Mouse (Mus musculus) natural killer cell, adult 2 months (primary cell): Measurements from ENCODE around the gene Hnrnpl.

ENCODE experiments used
- DNase-seq, 2 experiments: peaks; one replicate each; pipeline ENCODE4 v3.0.0; 2022; ENCODE audit warnings: low spot score in 2 of 2

Gene Hnrnpl

DNA sequence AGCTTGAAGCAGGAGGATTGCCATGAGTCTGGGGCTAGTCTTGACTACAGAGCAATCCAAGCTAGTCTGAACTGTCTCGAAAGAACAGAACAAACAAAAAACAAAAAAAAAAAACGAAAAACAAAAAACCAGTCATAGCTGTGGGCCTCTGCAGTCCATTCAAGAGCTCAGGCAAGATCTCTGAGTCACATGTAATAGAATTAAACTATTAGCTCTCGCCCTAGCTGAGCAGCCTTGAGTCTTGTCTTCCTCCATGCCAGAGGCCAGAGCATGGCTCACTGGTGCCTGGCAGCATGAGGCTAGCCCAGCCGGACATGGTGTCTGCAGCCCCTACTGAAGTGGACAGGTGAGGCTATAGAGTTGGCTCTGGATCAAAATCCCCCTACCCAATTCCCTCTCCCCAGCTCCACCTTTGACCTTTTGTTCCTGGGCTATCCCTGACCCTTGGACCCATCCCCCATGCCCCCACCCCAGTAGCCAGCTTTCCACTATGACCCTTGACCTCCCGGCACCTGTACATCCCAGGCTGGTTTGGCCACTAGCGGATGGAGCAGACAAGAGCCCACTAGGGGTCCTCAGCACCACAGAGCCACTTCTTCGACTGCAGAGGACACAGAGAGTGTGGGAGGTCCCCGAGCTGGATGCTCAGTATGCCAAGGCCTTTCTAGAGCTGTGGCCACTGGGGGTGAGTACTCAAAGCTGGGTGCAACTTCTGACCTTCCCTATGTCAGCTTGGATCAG, 18.1 kb upstream of the Hnrnpl start:
- no peak for DNase-seq

DNA sequence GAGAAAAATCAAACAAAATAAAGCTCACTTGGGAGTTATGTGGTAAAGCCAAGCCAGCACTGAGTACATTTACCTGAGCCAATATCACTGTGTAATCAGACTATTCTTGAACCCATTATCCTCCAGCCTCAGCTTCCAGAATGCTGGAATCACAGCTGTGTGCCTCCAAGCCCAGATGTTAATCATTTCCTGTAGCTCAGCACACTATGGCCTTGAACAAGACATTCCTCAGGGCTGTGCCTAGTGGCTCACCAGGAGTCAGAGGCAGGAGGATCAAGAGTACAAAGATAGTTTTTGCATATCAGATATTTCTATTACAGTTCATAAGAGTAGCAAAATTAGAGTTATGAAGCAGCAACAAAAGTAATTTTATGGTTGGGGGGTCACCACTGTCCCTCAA, 16.6 kb upstream of the Hnrnpl start:
- no peak for DNase-seq

DNA sequence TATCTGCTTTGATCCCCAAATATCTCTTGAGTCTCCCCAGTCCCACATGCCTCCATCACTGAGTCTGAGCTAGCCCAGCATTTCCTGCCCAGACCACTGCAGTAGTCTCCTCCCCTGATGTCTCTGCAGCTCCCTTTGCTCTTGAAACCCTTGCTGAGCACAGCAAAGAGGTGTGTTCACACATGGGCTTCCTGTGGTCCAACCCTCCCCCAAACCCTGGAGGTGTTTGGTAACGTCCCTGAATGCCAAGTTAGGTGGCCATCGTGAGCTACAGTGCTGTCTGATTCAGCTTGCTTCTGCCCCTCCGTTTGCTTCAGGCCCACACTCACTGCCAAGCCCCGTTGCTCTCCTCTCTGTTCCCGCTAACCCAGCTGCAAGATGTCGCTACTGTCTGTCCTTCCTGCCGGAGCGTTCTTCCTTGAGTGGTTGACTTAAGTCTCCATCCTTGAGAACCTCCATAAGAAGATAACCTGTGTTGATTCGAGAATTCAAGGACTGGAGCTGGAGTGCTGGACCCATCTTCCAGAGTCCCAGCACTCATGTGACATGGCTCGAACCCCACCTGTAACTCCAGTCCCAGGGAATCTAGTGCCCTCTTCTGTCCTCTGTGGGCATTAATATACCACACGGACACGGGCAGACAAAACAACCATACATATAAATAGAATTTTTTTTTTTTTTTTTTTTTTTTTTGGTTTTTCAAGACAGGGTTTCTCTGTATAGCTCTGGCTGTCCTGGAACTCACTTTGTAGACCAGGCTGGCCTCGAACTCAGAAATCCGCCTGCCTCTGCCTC, 15.8 kb upstream of the Hnrnpl start:
- DNase-seq = peak; percentile 80 to 89

DNA sequence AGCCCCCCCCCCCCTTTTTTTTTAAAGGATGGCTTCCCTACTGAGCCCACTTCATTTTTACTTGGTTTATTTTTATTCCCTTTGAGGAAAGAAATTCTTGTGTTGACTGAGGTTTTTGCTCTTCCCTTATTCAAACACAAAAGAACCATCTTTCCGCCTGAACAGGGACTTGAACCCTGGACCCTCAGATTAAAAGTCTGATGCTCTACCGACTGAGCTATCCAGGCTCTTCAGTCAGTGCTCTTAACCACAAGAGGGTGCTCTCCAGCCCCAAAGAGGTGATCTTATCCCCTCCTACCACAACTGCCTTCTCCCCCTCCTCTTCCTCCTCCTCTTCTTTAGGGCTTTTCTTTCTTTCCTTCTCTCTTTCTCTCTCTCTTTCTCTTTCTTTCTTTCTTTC, 14.5 kb upstream of the Hnrnpl start:
- no peak for DNase-seq

DNA sequence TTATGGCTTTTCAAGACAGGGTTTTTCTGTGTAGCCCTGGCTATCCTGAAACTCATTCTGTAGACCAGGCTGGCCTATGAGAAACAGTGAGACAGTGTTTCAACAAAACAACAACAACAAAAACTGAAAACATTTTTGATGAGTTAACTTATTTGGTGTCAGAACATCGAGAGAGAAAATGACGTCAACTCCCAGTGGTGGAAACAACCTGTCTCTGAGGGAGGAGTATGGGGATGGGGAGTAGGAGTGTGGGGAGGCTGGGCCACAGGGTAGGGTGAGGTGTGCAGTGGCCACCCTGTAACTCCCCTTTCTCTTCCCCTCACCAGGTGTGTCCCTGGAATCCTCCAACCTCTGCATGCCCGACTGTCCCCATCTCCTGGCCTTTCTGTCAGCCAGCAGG, 13.8 kb upstream of the Hnrnpl start:
- DNase-seq = no peak

DNA sequence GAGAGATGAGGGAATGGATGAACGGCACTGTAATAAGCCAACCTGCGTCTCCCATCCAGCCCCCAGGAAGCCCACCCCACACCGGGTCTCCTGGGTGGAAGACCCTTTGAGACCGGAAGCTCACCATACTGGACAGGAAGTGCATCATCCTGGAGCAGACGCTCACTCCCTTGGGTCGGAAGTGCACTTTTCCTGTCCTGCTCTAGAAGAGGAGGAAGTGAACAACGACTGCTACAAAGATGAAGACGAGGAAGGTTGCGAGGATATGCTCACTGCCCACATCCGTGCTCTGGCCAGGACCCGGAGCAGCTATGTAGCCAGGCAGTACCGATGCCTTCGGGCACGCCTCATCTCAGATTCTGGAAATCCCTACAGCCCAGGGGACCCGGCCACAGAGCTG, 12.5 kb upstream of the Hnrnpl start:
- no peak for DNase-seq

DNA sequence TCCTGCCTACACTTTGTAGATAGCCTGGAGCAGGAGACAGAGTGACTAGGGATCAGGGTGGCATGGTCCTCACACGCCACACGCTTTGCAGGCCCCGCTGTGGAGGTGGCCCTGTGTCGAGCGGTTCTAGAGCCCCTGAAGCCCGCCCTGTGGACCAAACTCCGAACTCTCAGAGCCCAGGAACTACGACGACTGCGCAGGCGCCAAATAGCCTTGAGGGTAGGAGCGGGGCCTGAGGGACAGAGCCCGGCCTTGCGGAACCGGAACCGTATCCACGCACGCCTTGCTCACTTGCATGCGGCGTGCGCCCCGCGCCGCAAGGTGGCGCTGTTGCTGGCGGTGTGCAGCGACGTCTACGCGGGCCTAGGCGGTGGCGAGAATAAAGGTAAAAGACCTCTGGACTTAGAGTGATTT, 11.8 kb upstream of the Hnrnpl start:
- DNase-seq = peak; percentile 72 to 81

DNA sequence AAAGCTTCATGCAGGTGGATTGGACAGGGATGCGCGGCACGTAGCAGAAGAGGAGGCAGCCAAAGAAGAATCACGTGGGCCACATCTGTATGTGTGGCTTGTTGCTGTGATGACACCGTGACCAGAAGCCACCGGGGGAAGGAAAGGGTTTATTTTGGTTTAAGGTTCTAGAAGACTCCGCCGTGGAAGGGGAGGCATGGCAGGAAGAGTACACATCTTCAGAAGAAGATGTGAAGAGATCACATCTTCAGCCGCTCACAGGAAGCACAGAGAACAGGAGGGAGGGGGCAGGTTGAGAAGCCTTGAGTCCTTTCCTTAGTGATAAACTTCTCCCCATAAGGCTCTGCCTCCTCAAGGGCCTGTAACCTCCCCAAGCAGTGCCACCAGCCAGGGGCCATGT, 8.3 kb upstream of the Hnrnpl start:
- DNase-seq = no peak

DNA sequence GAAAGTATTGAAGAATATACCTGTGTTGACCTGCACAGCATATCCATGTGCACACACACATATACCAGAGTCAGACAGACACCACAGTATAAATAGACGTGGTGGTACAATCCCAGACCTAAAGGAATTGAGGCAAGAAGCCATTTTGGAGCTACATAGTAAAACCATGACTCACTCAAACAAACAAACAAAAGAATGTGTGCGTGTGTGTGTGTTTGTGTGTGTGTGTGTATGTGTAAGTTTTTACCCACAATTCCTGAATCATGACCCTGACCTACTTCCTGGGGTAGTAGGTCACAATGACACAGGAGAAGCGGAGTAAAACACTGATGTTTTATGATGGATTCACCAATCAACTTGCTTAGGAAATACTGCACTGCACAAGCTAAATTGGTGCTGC, 6.9 kb upstream of the Hnrnpl start:
- no peak for DNase-seq

DNA sequence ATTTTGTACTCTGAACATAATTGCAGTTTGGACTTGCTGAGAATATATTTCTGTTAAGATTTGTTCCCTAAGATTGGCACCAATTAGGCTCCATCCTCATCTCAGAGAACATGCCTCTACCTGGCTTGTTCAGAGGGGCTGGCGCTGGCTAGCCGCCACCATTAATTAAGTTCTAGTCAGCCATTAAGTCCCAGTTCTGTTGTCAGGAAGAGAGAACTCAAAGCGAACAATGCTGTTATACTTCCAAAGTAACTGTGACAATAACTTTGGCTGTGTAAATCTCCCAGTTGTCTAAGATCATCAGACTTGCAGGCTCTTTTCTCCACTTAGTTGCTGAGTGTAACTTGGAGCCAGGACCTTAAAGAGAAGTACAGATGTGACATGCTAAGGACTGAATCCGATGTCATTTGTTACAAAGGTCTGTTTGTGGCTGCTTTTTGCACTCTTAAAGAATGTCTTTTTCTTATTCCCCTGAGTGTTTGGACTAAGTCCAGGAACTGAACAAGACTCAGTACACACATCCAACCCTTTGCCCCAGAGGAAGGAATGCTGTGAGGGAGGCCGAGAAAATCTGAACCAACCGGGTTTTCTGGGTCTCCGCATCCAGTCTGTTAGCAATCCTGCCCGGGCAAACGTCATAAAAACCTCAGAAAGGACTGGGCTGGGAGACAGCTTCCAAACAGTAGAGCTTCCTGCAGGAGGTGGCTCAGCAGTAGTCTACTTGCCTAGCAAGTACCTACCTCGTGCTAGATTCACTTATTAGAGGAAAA, 6.3 kb upstream of the Hnrnpl start:
- DNase-seq = no peak

DNA sequence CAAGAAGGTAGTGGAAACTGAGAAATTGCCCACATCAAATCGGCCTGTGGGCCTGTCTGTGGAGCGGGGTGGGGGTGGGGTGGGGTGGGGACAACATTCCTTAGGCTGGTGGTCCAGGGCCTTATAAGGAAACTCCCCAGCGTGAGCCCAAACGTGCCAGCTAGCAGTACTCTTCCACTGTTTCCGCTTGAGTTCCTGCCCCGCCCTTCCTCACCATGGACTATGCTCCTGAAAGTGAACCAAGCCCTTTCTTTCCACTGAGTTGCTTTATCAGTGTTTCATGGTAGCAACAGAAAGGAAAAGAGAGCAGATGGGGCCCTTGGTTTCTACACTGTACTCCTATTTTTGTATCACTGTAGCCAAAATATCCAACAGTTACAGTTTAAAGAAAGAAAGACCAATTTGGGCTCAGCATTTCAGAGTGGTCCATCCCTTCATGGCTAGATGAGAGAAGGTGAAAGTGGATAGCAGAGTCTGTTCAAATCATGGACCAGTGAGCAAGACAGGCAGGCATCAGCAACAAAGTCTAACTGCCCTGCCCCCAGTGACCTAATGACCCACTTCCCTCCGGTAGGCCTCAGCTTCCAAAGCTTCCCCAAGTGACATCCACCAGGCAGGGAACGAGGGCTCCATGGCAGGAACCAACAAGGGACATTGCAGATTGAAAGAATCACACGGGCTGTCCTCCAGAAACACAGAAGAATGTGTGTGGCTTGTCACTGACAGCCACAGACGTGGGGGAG, 5.3 kb upstream of the Hnrnpl start:
- DNase-seq = no peak

DNA sequence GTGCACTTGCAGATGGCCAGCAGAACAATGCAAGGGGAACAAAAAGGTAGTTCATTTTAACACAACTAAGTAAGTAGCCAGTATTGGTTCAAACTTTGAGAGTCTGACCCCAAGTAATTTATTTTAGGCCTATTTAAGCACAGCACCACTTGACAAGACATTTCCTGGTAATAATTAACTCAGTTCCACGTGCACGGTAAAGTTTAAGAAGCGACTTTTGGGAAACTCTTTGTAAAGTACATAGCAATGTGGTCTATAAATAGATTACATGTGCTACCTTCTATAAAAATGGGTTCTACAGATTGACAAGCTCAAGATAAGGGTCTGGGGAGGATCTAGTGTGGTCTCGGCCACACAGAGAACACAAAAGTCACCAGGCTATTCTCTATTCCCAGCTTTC, 4.6 kb upstream of the Hnrnpl start:
- no peak for DNase-seq

DNA sequence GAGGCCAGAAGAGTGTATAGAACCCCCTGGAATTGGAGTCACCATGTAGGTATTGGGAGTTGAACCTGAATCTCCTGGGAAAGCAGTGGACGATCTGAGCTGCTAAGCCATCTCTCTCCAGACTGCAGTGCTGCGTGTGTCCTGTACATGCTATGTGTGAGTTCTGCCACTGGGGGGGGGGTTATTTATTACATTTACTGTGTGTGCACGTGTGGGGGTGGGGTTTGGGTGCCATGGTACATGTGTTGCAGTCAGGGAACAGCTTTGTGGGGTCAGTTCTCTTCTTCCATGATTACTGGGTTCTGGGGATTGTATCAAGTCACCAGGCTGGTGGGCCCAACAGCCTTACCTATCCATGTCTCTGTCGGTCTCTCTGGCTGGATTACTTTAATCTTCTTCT, 1.5 kb upstream of the Hnrnpl start:
- DNase-seq = peak in 1 of 2 experiments; percentile 58

DNA sequence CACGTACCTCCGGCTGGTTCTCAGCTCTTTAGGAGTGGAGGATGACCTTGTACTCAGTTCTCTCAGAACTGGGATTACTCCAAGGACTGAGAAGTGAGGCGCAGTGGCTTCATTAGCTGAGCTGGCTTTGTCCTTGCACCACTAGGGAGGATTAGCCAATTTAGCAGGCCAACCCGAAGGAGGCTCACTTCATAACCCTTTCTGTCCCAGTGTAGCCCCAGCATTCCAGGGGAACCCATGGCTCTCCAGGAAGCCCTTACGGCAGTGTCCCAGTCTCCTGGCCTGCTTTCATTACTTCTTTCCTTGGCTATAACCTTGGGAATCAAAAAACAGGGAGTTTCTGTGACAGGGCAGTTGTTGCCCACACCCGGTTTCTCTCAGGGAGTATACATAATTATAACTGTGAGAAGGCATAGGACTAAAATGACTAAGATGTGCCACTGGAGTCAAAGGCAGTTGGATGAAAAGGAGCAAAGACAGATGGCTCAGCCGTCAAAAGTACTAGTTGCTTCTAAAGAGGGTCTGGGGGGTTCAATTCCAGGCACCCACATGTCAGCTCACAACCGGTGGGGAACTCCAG, 610 bp upstream of the Hnrnpl start:
- no peak for DNase-seq

DNA sequence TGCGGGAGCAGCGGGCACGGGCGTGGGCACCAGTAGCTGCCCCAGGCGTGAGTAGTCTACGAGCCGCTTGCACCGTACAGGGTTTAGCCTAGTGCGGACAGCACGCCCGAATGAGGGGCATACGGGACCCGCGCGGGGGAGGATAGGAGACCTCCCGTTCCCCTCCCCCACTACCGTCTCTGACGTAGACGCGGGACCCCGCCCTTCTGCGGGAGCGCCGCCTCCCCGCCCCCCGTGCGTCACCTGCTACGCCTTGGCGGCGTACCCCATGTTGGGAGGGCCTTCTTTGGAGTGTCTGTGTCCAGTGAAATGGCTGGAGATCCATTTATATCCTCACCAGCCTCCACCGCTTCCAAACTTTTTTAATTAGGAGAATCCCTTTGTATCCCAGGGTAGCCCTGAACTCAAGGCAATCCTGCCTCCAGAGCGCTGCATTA, 634 bp downstream of the Hnrnpl start:
- DNase-seq = peak; percentile 95 to 96

DNA sequence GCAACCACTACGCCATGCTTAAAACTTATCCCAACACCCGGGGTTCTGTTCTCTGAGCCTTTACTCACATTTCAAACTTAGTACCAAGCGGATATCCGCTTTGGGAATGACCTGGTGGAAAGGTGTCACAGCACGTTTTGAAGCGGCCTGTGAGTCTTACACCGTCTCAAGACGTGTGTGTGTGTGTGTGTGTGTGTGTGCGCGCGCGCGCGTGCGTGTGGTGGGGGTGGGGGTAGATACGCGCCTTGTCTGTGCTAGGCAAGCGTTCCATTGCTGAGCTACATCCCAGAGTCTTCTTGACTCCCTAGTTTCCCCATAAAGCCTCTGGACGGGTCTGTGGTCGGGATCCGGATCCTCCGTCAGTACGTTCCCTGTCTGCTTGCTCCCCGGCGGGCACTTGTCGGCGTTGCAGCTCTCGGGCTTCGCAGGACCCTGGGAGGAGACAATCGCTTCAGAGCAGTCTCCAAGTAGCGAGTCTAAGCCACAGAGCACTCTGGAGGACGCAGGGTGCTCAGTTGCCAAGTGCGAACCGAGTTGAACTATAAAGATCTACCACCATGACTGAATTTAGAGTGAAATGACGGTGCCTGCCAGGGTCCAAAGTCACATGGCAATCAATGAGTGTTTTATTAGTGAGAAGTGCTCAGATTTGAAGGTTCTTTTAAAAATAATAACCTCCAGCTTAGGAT, 1.2 kb downstream of the Hnrnpl start:
- peak in 1 of 2 experiments; percentile 74 for DNase-seq

DNA sequence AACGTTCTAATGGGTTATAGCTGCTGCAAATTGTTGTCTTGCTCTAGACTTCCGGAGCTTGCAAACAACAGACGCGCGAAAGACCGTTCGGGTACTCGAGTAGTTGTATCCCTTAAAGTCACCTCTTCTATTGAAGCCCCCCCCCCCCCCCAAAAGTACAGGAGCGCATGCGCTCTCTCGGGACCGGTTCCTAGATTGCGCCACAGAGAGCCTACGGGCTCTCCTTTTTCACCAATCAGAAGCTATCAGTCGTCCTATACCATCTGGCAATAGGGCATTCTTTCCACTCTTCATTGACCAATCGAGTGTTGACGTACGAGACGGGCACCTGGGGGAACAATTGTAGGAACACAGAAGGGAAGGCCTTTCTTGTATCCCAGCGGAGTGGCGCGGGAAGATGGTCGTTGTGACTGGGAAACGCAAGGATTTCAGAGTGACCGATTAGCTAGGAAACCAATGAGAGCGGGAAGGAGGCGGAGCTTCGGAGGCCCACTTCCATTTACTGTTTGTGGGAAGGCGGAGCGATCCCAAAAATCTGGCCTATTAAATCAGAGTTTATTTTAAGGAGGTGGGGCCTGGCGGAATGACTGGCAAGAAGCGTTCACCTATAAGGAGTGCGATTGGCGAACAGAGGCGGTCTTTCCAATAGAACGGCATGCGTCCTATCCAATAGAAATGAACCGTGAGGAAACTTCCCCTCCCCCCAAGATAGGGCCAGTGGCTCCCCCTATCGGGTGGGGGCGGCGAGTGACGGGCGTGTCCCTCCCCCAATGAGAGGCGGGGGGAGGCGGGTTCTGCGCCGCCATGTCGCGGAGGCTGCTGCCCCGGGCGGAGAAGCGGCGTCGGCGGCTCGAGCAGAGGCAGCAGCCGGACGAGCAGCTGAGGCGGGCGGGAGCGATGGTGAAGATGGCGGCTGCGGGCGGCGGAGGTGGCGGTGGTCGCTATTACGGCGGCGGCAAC, 2.0 kb downstream of the Hnrnpl start:
- peak; percentile 99 for DNase-seq

DNA sequence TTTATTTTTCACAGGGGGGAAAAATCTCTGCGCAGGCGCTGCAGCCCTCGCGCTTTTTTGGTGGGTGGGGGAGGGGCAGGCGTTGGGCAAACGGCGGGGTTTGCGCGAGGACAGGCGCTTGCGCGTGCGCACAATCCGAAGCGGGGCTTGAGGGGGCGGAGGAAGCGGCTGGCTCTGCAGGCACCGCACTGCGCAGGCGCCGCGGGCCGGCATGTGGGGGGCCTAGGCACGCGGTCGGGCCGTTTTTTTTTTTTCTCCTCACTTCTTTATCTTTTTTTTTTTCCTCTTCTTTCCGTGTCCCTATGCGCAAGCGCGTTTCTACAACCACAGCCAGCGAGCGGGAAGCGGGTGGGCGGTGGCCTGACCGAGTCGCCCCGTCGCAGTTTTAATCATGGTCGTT, 2.9 kb downstream of the Hnrnpl start:
- peak; percentile 86 to 92 for DNase-seq

DNA sequence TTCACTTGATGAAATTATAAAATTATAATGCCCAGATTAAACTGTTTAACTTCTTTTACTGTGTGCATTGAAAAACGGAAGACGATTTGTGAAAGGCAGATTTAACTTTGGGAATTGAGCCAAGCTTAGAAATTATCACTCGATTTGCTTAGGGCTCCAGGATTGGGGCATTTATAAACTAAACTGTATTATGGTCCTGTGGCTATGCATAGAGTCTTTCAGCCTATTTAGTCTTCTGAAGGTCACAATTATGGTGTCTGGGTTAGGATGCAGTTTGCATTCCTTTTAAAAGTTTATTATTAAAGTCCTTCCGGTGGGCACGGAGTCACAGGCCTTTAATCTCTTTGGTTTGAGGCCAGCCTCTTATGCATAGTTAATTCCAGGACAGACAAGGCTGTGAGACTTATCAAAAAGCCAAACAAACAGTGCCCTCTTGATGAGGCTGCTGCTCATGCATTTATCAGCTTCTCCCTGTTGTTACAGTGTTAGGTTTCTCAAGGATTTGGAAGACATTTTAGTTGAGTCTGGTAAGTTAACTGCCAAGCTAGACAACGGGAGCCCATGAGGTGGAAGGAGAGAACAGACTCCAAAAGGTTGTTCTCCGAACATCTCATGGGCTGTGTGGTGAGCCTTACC, 3.4 kb downstream of the Hnrnpl start:
- DNase-seq = no peak
